Mouse (Mus musculus): Measurements from ENCODE around the gene Rnf26.
"Not testable (repeated sequence)": the region's sequence is repeated elsewhere in the genome, so short reads cannot be mapped to it uniquely, and the experiment has no call there.

Gene Rnf26

GRCm38 (mm10) chr9:44125546-44126428 lies 12.5 kb upstream of the Rnf26 start:
- DNase-seq (ENCODE audit: low spot score in 2 of 2) = peak; percentile 83 to 91

GRCm38 (mm10) chr9:44125026-44125425 lies 11.7 kb upstream of the Rnf26 start:
- DNase-seq (ENCODE audit: low spot score in 2 of 2) = no peak

- DNase-seq (ENCODE audit: low spot score in 2 of 2) = no peak
Observed at GRCm38 (mm10) chr9:44124317-44124716, 11.0 kb upstream of the Rnf26 start.

GRCm38 (mm10) chr9:44119948-44120465 lies 6.7 kb upstream of the Rnf26 start:
- no peak for DNase-seq (ENCODE audit: low spot score in 2 of 2)

- no peak for DNase-seq (ENCODE audit: low spot score in 2 of 2)
Observed at GRCm38 (mm10) chr9:44119011-44119410, 5.7 kb upstream of the Rnf26 start.

- DNase-seq (ENCODE audit: low spot score in 2 of 2) = no peak
Observed at GRCm38 (mm10) chr9:44116182-44116581, 2.9 kb upstream of the Rnf26 start.

- DNase-seq (ENCODE audit: low spot score in 2 of 2) = no peak
Observed at GRCm38 (mm10) chr9:44115599-44115998, 2.3 kb upstream of the Rnf26 start.

- DNase-seq (ENCODE audit: low spot score in 2 of 2) = no peak
Observed at GRCm38 (mm10) chr9:44114453-44114852, 1.1 kb upstream of the Rnf26 start.

- not testable (repeated sequence) for DNase-seq (ENCODE audit: low spot score in 2 of 2)
Observed at GRCm38 (mm10) chr9:44111909-44112308, 1.4 kb downstream of the Rnf26 start.

- DNase-seq (ENCODE audit: low spot score in 2 of 2) = peak; percentile 83 to 84
Observed at GRCm38 (mm10) chr9:44109360-44110095, 3.8 kb downstream of the Rnf26 start.

- no peak for DNase-seq (ENCODE audit: low spot score in 2 of 2)
Observed at GRCm38 (mm10) chr9:44108269-44109055, 4.9 kb downstream of the Rnf26 start.

GRCm38 (mm10) chr9:44107557-44108179 lies 5.6 kb downstream of the Rnf26 start:
- no peak for DNase-seq (ENCODE audit: low spot score in 2 of 2)

GRCm38 (mm10) chr9:44107110-44107509 lies 6.2 kb downstream of the Rnf26 start, which contains the start of gene C1qtnf5:
Gene C1qtnf5, plus strand, starts transcription at chr9:44107245.
- peak in 1 of 2 experiments; percentile 69 for DNase-seq (ENCODE audit: low spot score in 2 of 2)

GRCm38 (mm10) chr9:44106596-44106995 lies 6.7 kb downstream of the Rnf26 start:
- DNase-seq (ENCODE audit: low spot score in 2 of 2) = no peak

GRCm38 (mm10) chr9:44106182-44106581 lies 7.1 kb downstream of the Rnf26 start:
- DNase-seq (ENCODE audit: low spot score in 2 of 2) = no peak

GRCm38 (mm10) chr9:44105781-44106180 lies 7.5 kb downstream of the Rnf26 start:
- no peak for DNase-seq (ENCODE audit: low spot score in 2 of 2)

GRCm38 (mm10) chr9:44104881-44105280 lies 8.4 kb downstream of the Rnf26 start:
- no peak for DNase-seq (ENCODE audit: low spot score in 2 of 2)

GRCm38 (mm10) chr9:44101490-44101889 lies 11.8 kb downstream of the Rnf26 start, which contains the start of gene Mfrp:
Gene Mfrp, plus strand, starts transcription at chr9:44101729.
- DNase-seq (ENCODE audit: low spot score in 2 of 2) = no peak

GRCm38 (mm10) chr9:44096536-44096935 lies 16.8 kb downstream of the Rnf26 start:
- DNase-seq (ENCODE audit: low spot score in 2 of 2) = no peak

- no peak for DNase-seq (ENCODE audit: low spot score in 2 of 2)
Observed at GRCm38 (mm10) chr9:44095781-44096180, 17.5 kb downstream of the Rnf26 start.

- no peak for DNase-seq (ENCODE audit: low spot score in 2 of 2)
Observed at GRCm38 (mm10) chr9:44094737-44095136, 18.6 kb downstream of the Rnf26 start.
